Mouse (Mus musculus): Measurements from ENCODE around the gene Rora. TPM values are rescaled to one million over a fixed set of nuclear protein-coding genes. Genes with fewer than 3 reads are reported as not detected.

Gene Rora
- polyA plus RNA-seq, 1 experiment: 11.7 TPM

DNA sequence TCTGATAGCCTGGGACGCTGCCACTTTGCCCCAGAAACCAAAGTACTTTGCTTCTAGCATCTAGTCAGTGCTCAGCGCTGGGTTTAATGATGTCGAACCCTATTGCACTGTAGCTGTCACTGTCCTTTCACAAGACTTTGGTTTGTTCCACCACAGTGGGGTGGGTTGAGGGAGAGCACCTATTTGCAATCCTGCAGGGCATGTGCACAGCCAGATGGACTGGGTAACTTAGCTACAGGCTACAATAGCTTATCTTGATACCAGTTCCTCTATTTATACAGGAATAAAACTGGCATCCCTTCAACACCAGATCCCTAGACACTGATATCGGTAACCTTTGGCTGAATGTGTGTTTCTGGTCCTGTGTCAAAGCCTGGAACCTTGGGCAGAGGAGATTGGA lies 366.8 kb downstream of the Rora start:
- DNase-seq (ENCODE audit: low read depth): no peak
- TF ChIP-seq CTCF (IDR thresholded peaks at IDR 0.05; ENCODE audit: borderline replicate concordance, extremely low read depth, insufficient read depth, insufficient read length) (no peak), POLR2A (IDR thresholded peaks at IDR 0.05; ENCODE audit: borderline replicate concordance, extremely low read depth, insufficient read depth, insufficient read length, poor library complexity, severe bottlenecking) (no peak)

DNA sequence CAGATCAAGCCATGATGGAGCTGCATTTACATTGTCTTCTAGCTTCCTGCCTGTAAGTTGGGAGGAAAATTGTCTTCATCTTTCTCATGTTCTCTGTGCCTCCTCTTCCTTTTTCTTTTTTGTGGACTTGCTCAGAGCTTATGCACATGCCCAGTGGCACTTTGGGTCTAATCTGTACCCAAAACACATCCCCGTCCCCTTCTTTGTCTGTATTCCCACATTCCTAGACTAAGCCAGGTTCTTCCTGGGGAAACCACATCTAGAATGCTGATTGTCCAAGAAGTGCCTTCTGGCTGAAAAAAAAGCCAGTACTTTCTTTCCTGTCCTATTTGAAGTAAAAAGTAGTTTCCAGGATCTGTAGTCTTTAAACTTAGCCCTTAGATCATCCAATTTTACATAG lies 367.9 kb downstream of the Rora start:
- peak; percentile 42 for DNase-seq (ENCODE audit: low read depth)
- TF ChIP-seq POLR2A (IDR thresholded peaks at IDR 0.05; ENCODE audit: borderline replicate concordance, extremely low read depth, insufficient read depth, insufficient read length, poor library complexity, severe bottlenecking) (no peak), CTCF (IDR thresholded peaks at IDR 0.05; ENCODE audit: borderline replicate concordance, extremely low read depth, insufficient read depth, insufficient read length) (no peak)

DNA sequence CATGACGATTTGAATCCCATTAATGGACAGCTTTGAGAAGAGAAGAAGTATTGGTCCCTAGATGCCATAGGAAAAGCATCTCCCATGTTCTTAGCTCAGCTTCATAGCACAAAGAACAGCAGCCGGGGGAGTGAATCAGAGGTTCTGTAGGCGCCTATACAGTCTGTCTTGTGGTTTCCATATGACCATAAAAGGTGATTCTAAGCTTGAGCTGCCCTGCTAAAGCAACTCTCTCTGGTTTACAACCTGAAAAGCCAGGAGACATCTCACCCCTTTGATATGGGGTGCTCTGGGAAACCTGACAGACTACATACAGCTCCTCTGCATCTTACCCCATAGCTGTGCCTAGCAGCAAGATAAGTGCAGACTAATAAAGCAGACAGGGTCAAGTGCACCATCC lies 369.7 kb downstream of the Rora start:
- DNase-seq (ENCODE audit: low read depth): no peak
- no peak for TF ChIP-seq CTCF (IDR thresholded peaks at IDR 0.05; ENCODE audit: borderline replicate concordance, extremely low read depth, insufficient read depth, insufficient read length)

DNA sequence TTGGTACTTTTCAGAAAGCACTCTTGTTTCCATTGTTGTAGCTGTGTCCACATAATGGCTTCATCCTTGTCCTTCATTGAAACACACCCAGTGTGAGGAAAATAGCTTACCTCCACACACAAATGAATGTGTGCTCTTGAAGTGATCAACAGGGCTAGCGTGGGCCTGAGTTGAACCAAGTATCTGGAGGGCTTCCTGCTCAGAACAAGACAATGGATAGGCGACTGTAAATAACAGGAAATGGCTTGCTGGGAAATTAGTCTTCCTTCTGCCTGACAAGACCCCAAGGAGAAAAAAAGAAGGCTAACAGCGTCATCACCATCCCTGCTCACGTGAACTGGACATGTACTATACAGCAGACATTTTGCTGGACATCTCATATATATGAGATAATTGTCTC lies 374.6 kb downstream of the Rora start:
- no peak for TF ChIP-seq POLR2A (IDR thresholded peaks at IDR 0.05; ENCODE audit: borderline replicate concordance, extremely low read depth, insufficient read depth, insufficient read length, poor library complexity, severe bottlenecking)
- TF ChIP-seq CTCF (IDR thresholded peaks at IDR 0.05; ENCODE audit: borderline replicate concordance, extremely low read depth, insufficient read depth, insufficient read length): no peak

DNA sequence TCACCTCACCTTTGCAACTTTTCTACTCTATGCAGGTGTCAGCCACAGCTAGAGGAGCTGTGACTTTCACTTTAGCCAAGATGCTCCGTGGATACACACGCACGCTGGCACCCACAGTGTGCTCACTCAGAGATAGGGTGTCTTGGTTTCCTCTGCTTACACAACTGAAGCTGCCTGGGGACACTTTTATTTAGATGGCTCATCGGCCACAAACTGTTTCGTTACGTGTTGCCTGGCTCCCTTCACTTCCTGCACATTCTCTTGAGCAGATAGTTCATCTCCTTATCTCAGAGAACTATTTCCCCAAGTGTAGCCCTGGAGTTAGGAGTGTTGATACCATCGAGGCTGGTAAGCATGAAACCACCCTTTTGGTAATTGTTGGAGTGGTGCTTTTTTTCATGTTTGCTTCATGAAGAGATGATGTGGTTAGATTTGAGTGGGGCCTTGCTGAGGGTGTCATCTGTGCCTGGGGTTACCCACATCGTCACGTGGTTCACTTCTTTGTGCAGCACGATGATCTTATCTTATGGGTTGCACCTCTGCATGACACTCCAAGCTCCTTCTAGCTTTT lies 380.8 kb downstream of the Rora start:
- DNase-seq (ENCODE audit: low read depth): no peak
- no peak for TF ChIP-seq POLR2A (IDR thresholded peaks at IDR 0.05; ENCODE audit: borderline replicate concordance, extremely low read depth, insufficient read depth, insufficient read length, poor library complexity, severe bottlenecking)
- TF ChIP-seq CTCF (IDR thresholded peaks at IDR 0.05; ENCODE audit: borderline replicate concordance, extremely low read depth, insufficient read depth, insufficient read length): no peak

More for the DNA sequence above, 374.6 kb downstream of the Rora start:
- no peak for DNase-seq (ENCODE audit: low read depth)

DNA sequence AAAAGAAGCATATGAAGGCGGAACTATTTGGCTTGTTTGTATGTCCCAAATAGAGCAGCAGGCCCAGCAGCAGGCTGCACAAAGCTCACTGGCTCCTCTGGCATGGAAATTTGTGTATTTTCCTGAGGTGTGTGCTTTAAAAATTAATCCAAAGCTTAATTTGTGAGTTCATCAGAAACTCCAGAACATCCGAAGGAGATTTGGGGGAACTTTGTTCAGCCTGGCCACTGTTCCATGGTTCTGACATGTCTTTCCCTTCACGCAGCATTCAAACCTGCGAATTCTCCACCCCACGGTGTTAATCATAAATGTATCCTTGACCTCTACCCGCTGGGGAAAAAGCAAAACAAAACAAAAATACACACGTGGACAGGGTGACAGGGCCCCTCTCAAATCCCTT lies 381.9 kb downstream of the Rora start:
- DNase-seq (ENCODE audit: low read depth): no peak
- TF ChIP-seq CTCF (IDR thresholded peaks at IDR 0.05; ENCODE audit: borderline replicate concordance, extremely low read depth, insufficient read depth, insufficient read length) (no peak), POLR2A (IDR thresholded peaks at IDR 0.05; ENCODE audit: borderline replicate concordance, extremely low read depth, insufficient read depth, insufficient read length, poor library complexity, severe bottlenecking) (no peak)

DNA sequence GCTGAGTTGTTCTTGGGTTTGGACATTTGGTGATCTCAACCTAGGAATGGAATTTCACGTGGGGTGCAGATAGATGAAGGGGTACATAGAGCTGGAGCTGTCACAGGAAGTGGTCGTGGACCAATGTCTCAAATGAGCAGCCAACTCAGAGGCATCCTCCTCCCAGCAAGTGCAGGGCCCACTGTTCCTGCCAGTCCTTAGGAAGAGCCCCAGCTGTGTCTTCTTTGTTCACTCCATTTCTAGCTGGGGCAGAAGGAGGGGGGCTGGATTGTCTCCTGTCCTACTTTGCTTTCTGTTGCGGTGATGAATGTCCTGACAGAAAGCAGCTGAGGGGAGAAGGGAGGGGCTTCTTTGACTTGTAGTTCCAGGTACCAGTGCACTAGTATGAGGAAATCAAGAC lies 382.7 kb downstream of the Rora start:
- DNase-seq (ENCODE audit: low read depth): no peak
- TF ChIP-seq CTCF (IDR thresholded peaks at IDR 0.05; ENCODE audit: borderline replicate concordance, extremely low read depth, insufficient read depth, insufficient read length) (no peak), POLR2A (IDR thresholded peaks at IDR 0.05; ENCODE audit: borderline replicate concordance, extremely low read depth, insufficient read depth, insufficient read length, poor library complexity, severe bottlenecking) (no peak)

DNA sequence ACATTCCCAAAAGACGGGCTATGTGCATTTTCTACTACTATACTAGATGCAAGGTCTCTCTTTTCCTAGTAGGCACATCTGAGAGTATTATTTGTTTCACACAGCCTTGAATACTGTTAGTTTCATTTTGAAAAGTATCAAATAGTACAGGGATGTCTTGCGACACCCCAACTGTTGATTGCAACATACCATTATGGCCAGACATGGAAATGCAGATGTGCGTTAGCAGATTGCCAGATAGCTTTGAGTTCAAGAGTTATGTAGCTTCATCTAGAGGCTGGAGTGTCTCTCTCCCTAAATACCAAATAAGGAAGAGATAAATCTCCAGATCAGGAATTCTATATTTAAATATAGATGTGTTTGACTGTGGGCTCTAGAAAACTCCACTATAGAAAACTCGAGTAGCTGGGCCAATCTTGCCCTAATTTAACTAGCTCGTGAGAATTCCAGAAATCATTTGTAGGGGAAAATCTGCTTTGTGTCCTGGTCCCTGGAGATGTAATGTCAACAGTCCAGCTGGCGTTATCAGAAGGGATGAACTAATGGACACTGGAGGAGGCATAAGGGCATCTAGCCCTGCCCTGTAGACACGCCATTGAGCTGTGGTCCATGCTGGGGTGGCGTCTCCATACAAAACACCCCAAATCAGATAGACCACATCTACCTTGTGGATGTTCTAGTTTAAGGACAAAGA lies 390.5 kb downstream of the Rora start:
- TF ChIP-seq POLR2A (IDR thresholded peaks at IDR 0.05; ENCODE audit: borderline replicate concordance, extremely low read depth, insufficient read depth, insufficient read length, poor library complexity, severe bottlenecking): no peak
- no peak for TF ChIP-seq CTCF (IDR thresholded peaks at IDR 0.05; ENCODE audit: borderline replicate concordance, extremely low read depth, insufficient read depth, insufficient read length)
- DNase-seq (ENCODE audit: low read depth): no peak

DNA sequence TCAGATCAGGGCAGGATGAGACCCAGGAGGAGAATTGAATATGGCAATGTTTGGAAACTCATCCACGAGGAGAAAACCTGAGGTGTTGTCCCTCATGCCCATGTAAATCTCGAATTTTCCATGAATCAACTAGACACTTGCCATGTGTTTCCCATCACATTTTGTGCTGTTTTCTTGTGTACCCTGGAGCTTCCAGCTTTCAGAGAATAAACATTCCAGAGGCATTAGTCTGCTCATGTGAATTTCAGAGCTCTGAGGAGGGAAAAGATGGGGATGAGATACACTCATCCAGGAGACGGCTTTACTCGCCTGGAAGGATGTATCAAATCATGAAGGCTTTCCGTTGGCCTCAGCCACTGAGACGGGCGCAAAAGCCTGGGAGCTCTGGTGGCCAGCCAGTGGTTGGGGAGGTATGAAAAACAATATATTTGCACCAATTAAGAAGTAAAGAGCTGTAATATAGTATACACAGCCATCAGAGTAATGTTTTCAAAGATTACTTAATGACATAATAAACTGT lies 391.1 kb downstream of the Rora start:
- no peak for DNase-seq (ENCODE audit: low read depth)
- no peak for TF ChIP-seq CTCF (IDR thresholded peaks at IDR 0.05; ENCODE audit: borderline replicate concordance, extremely low read depth, insufficient read depth, insufficient read length)
- no peak for TF ChIP-seq POLR2A (IDR thresholded peaks at IDR 0.05; ENCODE audit: borderline replicate concordance, extremely low read depth, insufficient read depth, insufficient read length, poor library complexity, severe bottlenecking)

DNA sequence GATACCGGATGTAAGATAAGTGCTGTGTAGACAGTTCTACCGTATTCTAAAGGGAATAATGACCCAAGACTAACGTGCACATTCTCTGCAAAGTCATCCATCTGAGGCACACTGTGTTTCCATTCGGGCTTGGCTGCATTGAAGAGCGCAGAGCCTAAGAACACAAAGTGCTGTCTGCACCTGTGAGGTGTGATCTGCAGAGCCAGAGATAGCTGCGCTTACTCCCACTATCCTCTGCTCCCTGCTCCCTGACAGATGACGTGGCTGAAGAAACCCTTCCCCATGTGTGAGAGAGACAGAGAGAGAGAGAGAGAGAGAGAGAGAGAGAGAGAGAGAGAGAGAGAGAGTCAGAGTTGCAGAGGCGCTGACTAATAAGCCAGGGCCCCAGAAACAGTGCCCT lies 392.3 kb downstream of the Rora start:
- no peak for DNase-seq (ENCODE audit: low read depth)
- TF ChIP-seq POLR2A (IDR thresholded peaks at IDR 0.05; ENCODE audit: borderline replicate concordance, extremely low read depth, insufficient read depth, insufficient read length, poor library complexity, severe bottlenecking) (no peak), CTCF (IDR thresholded peaks at IDR 0.05; ENCODE audit: borderline replicate concordance, extremely low read depth, insufficient read depth, insufficient read length) (no peak)

DNA sequence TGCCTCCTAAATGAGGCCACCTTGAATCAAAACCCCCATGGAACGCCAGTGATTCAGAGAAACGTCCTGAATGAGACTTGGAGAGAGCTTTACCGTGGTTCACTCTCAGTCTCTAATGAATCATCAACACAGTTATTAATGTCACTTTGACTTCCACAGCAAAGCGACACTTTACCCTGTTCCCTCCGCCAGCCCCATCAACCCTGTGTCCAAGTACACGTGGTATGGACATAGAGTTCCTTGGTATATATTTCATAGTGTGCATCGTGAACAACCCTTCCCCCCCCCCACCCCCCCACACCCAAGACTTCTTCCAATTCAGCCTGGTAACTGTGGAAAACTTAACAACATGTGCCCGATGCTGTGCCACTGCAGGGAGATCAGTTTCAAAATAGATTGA lies 397.3 kb downstream of the Rora start:
- no peak for TF ChIP-seq POLR2A (IDR thresholded peaks at IDR 0.05; ENCODE audit: borderline replicate concordance, extremely low read depth, insufficient read depth, insufficient read length, poor library complexity, severe bottlenecking)
- no peak for TF ChIP-seq CTCF (IDR thresholded peaks at IDR 0.05; ENCODE audit: borderline replicate concordance, extremely low read depth, insufficient read depth, insufficient read length)
- no peak for DNase-seq (ENCODE audit: low read depth)

DNA sequence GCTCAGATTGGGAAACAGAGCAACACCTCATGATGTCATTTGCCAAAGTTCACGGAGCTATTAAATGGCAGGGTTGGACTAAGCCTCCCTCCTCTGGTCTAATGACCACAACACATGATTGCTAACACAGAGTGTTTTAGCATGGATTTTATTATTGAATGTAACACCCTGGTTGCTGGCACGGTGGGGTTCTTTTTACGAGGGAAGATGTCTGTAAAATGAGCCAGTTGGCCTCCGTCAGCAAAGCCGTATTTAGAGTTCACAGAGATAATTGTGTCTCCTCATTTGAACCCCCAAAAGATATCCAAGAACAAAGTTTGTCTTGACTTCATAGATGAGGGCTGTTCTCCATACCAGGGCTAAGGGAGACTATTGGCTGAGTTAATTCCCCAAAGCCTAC lies 398.3 kb downstream of the Rora start:
- DNase-seq (ENCODE audit: low read depth): no peak
- no peak for TF ChIP-seq POLR2A (IDR thresholded peaks at IDR 0.05; ENCODE audit: borderline replicate concordance, extremely low read depth, insufficient read depth, insufficient read length, poor library complexity, severe bottlenecking)
- no peak for TF ChIP-seq CTCF (IDR thresholded peaks at IDR 0.05; ENCODE audit: borderline replicate concordance, extremely low read depth, insufficient read depth, insufficient read length)

Measured in brain, embryonic 14.5 days (tissue).